In the genomic region with DNA sequence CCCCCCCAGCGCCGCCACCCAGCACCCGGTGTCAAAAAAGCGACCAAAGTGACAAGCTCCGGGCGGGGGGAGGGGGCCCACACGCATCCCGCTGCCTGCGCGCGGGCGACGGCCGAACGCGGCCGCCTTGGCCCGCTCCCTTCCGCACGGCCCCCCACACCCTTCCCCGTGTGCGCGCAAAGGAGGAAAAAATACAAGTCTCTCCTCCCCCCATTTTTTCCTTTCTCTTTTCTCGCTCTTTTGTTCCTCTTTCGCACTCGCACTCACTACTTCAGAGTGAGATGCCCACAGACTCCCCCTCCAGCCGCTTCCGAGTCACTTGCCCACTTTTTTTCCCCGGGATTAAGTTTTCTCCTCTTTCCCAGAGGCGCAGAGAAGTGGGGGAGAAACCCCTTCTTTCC, we compare ENCODE assay signal across 9 mouse cellular contexts. TPM values are rescaled to one million over a fixed set of nuclear protein-coding genes. Genes with fewer than 3 reads are reported as not detected.
DNase-seq lines count a peak whose midpoint lies in the region; ATAC-seq and TF ChIP-seq lines count a peak whose summit lies in the region.
"Had no signal": no experiment of that assay in that cellular context is flagged by ENCODE, and none has a peak within 500 bp of the region (broad histone marks: within the 10 kb centered on the region; RNA-seq: fewer than 3 reads in every experiment).

No protein-coding gene starts in this region.

- H3K4me1 ChIP-seq in spleen, adult 2 months (ENCODE audit: control insufficient read depth, insufficient read depth, insufficient read length), result no peaks in the 10 kb centered on the region
- peaks cover 14% of the 10 kb centered on the region for H3K4me1 ChIP-seq in megakaryocyte, embryonic 14.5 days

- peak; percentile 63 for DNase-seq in embryo, embryonic 11 days
- no peak for DNase-seq in embryo, embryonic 9.5 days (ENCODE audit: extremely low spot score)
- peak in 1 of 2 experiments; percentile 20 for DNase-seq in spleen, adult 2 months (ENCODE audit: low read depth in 1 of 2, low spot score in 2 of 2)
- no peak for DNase-seq in spleen, postnatal 14 days (ENCODE audit: low spot score in 2 of 2)
- no peak for DNase-seq in thymus, adult 18-20 months
- no peak for DNase-seq in urinary bladder, postnatal 4 days (ENCODE audit: low spot score in 2 of 2)

- no peak for TF ChIP-seq CTCF in spleen, adult 2 months (IDR thresholded peaks at IDR 0.05; ENCODE audit: extremely low read depth, insufficient read depth, insufficient read length, insufficient replicate concordance)

- TF ChIP-seq POLR2A in spleen, adult 2 months (IDR thresholded peaks at IDR 0.05; ENCODE audit: low read depth, low read length), result no peak

- no peaks in the 10 kb centered on the region for H3K27me3 ChIP-seq in spleen, adult 2 months (ENCODE audit: control insufficient read depth, insufficient read depth, low read length)
- no peaks in the 10 kb centered on the region for H3K27me3 ChIP-seq in megakaryocyte, embryonic 14.5 days (replicated peaks)

- H3K36me3 ChIP-seq in spleen, adult 2 months (ENCODE audit: control insufficient read depth, insufficient read depth, low read length), result no peaks in the 10 kb centered on the region
- H3K36me3 ChIP-seq in megakaryocyte, embryonic 14.5 days (replicated peaks; ENCODE audit: low read length), result no peaks in the 10 kb centered on the region
- H3K36me3 ChIP-seq: G1E had no signal

- H3K9me3 ChIP-seq in megakaryocyte, embryonic 14.5 days, result no peaks in the 10 kb centered on the region

- peak overlapping the region; percentile 79 for H3K27ac ChIP-seq in spleen, adult 2 months (ENCODE audit: insufficient read depth, low read length)

- under 1% methylated on average over 28 of the region's 30 CpGs for WGBS in spleen, adult 2 months

- peak overlapping the region; percentile 68 for H3K4me3 ChIP-seq in spleen, adult 2 months (ENCODE audit: extremely low read depth, insufficient read depth, insufficient read length)
- peak overlapping the region; percentile 97 for H3K4me3 ChIP-seq in megakaryocyte, embryonic 14.5 days (replicated peaks)

- ATAC-seq in hematopoietic stem cell, adult 5-6 weeks (replicated peaks in 1 of 2; ENCODE audit: insufficient read depth in 1 of 2, low FRiP score in 2 of 2, low TSS enrichment in 1 of 2, low read depth in 1 of 2, poor library complexity in 2 of 2, severe bottlenecking in 2 of 2), result peak; percentile 16 to 33; a peak in 3 of 4 replicates

RNA-seq across cellular contexts. Expression of gene L3mbtl3, which starts 0.4 kb away (rescaled TPM):
- polyA plus RNA-seq in spleen, adult 2 months (2012; rRNA removed), result 5.4 and 7.1 TPM in 2 replicates
- total RNA-seq in hematopoietic stem cell, adult 5-6 weeks (2017), result 28.3 and 37.7 TPM in 2 replicates
- polyA plus RNA-seq in megakaryocyte, embryonic 14.5 days (2012; ENCODE audit: insufficient read depth, low replicate concordance), result 3.8 and 8.2 TPM in 2 replicates
- polyA plus RNA-seq: G1E had no signal
